Mouse (Mus musculus) hindbrain, embryonic 13.5 days (tissue): ENCODE results near the gene Tars. TPM values are rescaled to one million over a fixed set of nuclear protein-coding genes. Genes with fewer than 3 reads are reported as not detected.
A peak's percentile ranks its signal among the peaks of the same experiment; 100 is the strongest.

Source experiments
- ATAC-seq: fragments of 200-750 bp; cut with Nextera tagmentation; 2 replicates; pipeline ENCODE4 v1.8.0; 2017; ENCODE audit warnings: moderate TSS enrichment; ENCODE audit not compliant: low FRiP score
- H3K27ac ChIP-seq: fragments of 300-500 bp; sonication (generic); 2 replicates; pipeline ENCODE4 v1.5.1; 2015; ENCODE audit warnings: inconsistent platforms, mild to moderate bottlenecking, moderate library complexity
- H3K27me3 ChIP-seq: fragments of 300-500 bp; sonication (generic); 2 replicates; pipeline ENCODE4 v1.6.1; 2015; ENCODE audit warnings: mild to moderate bottlenecking, inconsistent platforms
- H3K36me3 ChIP-seq: fragments of 300-500 bp; sonication (generic); 2 replicates; pipeline ENCODE4 v1.6.1; 2015; ENCODE audit warnings: mild to moderate bottlenecking, inconsistent platforms
- H3K4me1 ChIP-seq: fragments of 300-500 bp; sonication (generic); replicated peaks from 2 replicates; pipeline ENCODE4 v1.6.1; 2015; ENCODE audit warnings: inconsistent platforms
- H3K4me2 ChIP-seq: fragments of 300-500 bp; sonication (generic); 2 replicates; pipeline ENCODE4 v1.6.1; 2015; ENCODE audit warnings: inconsistent platforms, mild to moderate bottlenecking, moderate library complexity
- H3K4me3 ChIP-seq: fragments of 300-500 bp; sonication (generic); 2 replicates; pipeline ENCODE4 v1.5.1; 2015; ENCODE audit warnings: mild to moderate bottlenecking, inconsistent platforms
- H3K9ac ChIP-seq: fragments of 300-500 bp; sonication (generic); 2 replicates; pipeline ENCODE4 v1.6.1; 2015; ENCODE audit warnings: mild to moderate bottlenecking, inconsistent platforms
- H3K9me3 ChIP-seq: fragments of 300-500 bp; sonication (generic); 2 replicates; pipeline ENCODE4 v1.6.1; 2016; ENCODE audit warnings: inconsistent platforms
- WGBS: fragments of 180-500 bp; shearing (Covaris S2); methylation state at CpG from one replicate; pipeline ENCODE4 v1.1.7; 2015; 5-methylcytosine and 5-hydroxymethylcytosine counted together
- polyA plus RNA-seq: library from polyadenylated mRNA; unstranded; fragments of >200 nt; fragmentation: Nextera tagmentation; extraction: Ambion mirVana; gene quantifications from 2 replicates; pipeline ENCODE4 v1.2.1, GENCODE M21; 2015

The Tars gene
- polyA plus RNA-seq, 1 experiment from 2014 or later: 53.1 TPM

DNA sequence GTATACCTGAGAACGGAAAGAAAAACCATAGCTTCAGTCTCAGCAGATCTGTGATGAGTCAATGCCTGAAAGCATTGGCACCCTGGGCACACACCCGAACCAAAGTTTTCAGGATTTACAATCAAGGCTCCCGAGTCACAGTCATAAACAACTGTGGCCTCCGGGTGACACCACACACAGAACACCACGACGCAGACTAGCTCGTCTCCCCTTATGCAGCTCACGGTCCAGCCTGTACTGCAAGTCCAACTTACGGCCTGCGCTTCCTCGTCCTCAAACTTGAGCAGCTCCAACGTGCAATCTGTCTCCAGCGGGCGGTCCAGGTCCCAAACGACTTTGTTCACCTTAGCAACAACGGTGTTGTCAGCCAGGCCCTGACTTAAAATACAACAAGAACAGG, 6.6 kb downstream of the Tars start:
- Histone ChIP-seq H3K4me1 (peaks cover 5% of the 10 kb centered on the region), H3K36me3 (peaks cover 83% of the 10 kb centered on the region), H3K4me3 (no peak overlapping the region), H3K9me3 (no peaks in the 10 kb centered on the region), H3K27me3 (no peaks in the 10 kb centered on the region), H3K4me2 (no peak overlapping the region), H3K27ac (no peak overlapping the region), H3K9ac (no peak overlapping the region)
- no peak for ATAC-seq
- WGBS: 97% methylated on average over 16 of the region's 16 CpGs

DNA sequence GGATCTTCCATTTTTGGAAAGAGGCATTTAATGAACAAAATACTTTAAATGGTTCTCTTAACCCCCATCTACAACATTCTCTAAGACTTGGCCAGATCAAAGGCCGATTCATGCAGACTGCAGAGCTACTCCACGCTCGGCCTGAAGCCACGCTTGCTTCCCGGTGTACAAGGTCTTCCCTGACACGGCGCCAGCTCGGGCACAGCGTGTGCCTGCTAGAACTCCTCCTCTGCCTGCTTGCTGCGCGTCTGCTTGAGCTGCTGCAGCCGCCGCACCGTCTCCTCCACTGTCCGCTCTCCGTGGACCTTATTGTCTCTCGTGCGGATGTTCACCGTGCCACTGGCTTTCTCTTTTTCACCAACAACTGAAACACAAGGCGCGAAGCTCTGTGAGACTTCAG, 15.7 kb downstream of the Tars start:
- peaks cover 65% of the 10 kb centered on the region for H3K36me3 ChIP-seq
- H3K4me1 ChIP-seq: no peaks in the 10 kb centered on the region
- no peak overlapping the region for H3K4me3 ChIP-seq
- no peaks in the 10 kb centered on the region for H3K27me3 ChIP-seq
- no peak overlapping the region for H3K4me2 ChIP-seq
- no peak overlapping the region for H3K9ac ChIP-seq
- 98% methylated on average over 21 of the region's 21 CpGs for WGBS
- no peak for ATAC-seq
- no peak overlapping the region for H3K27ac ChIP-seq
- H3K9me3 ChIP-seq: no peaks in the 10 kb centered on the region

DNA sequence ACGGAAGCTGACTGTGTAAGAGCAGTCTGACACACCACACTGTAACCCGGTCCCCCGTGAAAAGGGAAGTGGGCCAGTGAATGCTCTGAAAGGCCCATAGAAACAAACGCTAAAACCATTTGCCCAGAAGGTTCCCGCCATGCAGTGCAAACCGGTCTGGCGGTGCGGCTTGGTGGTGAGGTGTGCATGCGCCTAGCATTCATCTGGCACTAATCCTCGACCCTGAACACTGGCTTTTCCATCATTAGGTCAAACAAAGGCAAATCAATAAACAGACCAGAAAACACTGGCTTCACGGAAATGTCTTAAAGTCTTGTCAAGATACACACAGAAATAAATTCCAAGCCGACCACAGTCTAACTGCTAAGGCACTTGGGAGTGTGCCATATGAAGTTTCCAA, 16.9 kb downstream of the Tars start:
- Histone ChIP-seq H3K27ac (no peak overlapping the region), H3K4me3 (no peak overlapping the region), H3K36me3 (peaks cover 53% of the 10 kb centered on the region), H3K27me3 (no peaks in the 10 kb centered on the region), H3K4me2 (no peak overlapping the region), H3K9ac (no peak overlapping the region), H3K4me1 (no peaks in the 10 kb centered on the region), H3K9me3 (no peaks in the 10 kb centered on the region)
- ATAC-seq: no peak
- whole genome bisulfite sequencing: 91% methylated on average over 12 of the region's 12 CpGs

DNA sequence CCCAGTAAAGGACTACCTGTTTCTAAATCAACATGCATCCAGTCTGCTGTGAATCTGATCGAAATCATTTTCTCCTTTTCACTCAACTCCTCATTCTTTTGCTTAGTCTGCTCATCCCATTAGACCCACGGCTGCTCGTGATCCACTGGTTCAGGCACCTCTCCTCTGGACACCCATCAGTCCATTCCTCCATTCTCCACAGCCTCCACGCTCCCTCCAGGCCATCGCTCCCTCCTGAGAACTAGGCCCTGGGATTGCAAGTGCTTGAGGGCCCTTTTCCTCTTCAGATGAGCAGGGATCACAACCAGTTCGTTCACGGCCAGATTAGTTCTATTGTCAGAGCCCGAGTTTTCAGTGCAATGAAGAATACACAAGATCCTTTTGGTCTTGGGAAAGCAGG, 18.8 kb downstream of the Tars start:
- Histone ChIP-seq H3K4me3 (no peak overlapping the region), H3K9ac (no peak overlapping the region), H3K9me3 (no peaks in the 10 kb centered on the region), H3K36me3 (peaks cover 33% of the 10 kb centered on the region), H3K27ac (no peak overlapping the region), H3K4me2 (no peak overlapping the region), H3K27me3 (no peaks in the 10 kb centered on the region), H3K4me1 (no peaks in the 10 kb centered on the region)
- no peak for ATAC-seq
- WGBS: 86% methylated on average over 8 of the region's 8 CpGs

DNA sequence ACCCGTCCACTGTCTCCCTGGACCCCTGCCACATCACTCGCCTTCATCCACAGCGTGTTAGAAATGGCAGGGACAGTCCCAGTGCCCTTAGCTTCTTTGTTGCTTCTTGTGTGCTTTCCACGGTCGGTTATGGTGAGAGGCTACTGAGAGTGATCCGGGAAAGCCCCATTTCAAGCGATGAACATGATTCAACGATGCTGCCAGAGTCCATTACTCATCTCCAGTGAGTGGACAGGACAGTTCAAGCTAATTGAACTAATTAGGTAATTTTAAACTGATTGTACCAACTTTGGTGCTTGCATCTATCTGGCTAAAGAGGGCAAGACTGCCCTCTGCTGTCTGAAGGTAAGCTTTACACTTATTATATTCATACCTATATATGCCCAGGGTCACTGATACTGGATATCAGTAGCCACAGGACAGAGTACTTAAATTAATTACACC, 19.4 kb downstream of the Tars start:
- WGBS: 40% methylated on average over 8 of the region's 8 CpGs
- Histone ChIP-seq H3K27ac (no peak overlapping the region), H3K36me3 (peaks cover 28% of the 10 kb centered on the region), H3K4me3 (no peak overlapping the region), H3K4me1 (no peaks in the 10 kb centered on the region), H3K4me2 (no peak overlapping the region), H3K9ac (no peak overlapping the region), H3K27me3 (no peaks in the 10 kb centered on the region), H3K9me3 (no peaks in the 10 kb centered on the region)
- peak; percentile 70 for ATAC-seq

- Histone ChIP-seq H3K4me2 (no peak overlapping the region), H3K9me3 (no peaks in the 10 kb centered on the region), H3K36me3 (peaks cover 23% of the 10 kb centered on the region), H3K9ac (no peak overlapping the region), H3K4me1 (no peaks in the 10 kb centered on the region), H3K27ac (no peak overlapping the region), H3K4me3 (no peak overlapping the region), H3K27me3 (no peaks in the 10 kb centered on the region)
- 80% methylated on average over 8 of the region's 8 CpGs for WGBS
- ATAC-seq: peak; percentile 18; the same call in 1 of the 2 replicates
Observed at GRCm38 (mm10) chr15:11379431-11380086, 19.9 kb downstream of the Tars start.

GRCm38 (mm10) chr15:11370477-11371085, 28.9 kb downstream of the Tars start:
- H3K27ac ChIP-seq: no peak overlapping the region
- 90% methylated on average over 7 of the region's 7 CpGs for WGBS

DNA sequence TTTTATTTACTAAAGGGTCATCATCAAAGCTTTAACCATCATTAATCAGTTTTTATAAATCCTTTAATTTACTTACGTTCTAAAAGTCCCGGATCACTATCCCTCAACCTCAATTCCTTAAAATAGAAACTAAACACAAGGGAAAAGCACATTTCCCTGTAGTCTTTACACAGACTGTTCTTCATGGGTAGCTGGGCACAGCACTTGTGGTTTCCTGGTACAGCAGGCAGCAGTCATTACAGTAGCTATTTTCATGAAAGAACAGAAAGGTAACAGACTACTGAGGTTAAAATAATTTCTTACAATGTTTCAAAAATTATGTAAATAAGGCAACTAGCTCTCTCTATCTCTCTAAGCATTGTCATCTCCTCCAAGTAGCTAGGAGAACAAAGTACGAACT, 29.9 kb downstream of the Tars start:
- Histone ChIP-seq H3K9me3 (no peaks in the 10 kb centered on the region), H3K9ac (no peak overlapping the region), H3K4me3 (no peak overlapping the region), H3K36me3 (no peaks in the 10 kb centered on the region), H3K27ac (no peak overlapping the region), H3K4me2 (no peak overlapping the region), H3K4me1 (no peaks in the 10 kb centered on the region), H3K27me3 (no peaks in the 10 kb centered on the region)
- ATAC-seq: no peak
- 82% methylated on average over 3 of the region's 3 CpGs for WGBS

More at GRCm38 (mm10) chr15:11370477-11371085, 28.9 kb downstream of the Tars start:
- ATAC-seq: no peak
- Histone ChIP-seq H3K9ac (no peak overlapping the region), H3K27me3 (no peaks in the 10 kb centered on the region), H3K4me3 (no peak overlapping the region), H3K36me3 (no peaks in the 10 kb centered on the region), H3K9me3 (no peaks in the 10 kb centered on the region), H3K4me1 (no peaks in the 10 kb centered on the region), H3K4me2 (no peak overlapping the region)

GRCm38 (mm10) chr15:11364795-11365194, 34.7 kb downstream of the Tars start:
- H3K4me3 ChIP-seq: no peak overlapping the region
- 97% methylated on average over 1 of the region's 1 CpGs for WGBS
- H3K4me2 ChIP-seq: no peak overlapping the region
- no peak overlapping the region for H3K27ac ChIP-seq
- H3K9ac ChIP-seq: no peak overlapping the region
- H3K27me3 ChIP-seq: no peaks in the 10 kb centered on the region
- no peaks in the 10 kb centered on the region for H3K9me3 ChIP-seq
- H3K36me3 ChIP-seq: no peaks in the 10 kb centered on the region
- H3K4me1 ChIP-seq: no peaks in the 10 kb centered on the region
- ATAC-seq: no peak

DNA sequence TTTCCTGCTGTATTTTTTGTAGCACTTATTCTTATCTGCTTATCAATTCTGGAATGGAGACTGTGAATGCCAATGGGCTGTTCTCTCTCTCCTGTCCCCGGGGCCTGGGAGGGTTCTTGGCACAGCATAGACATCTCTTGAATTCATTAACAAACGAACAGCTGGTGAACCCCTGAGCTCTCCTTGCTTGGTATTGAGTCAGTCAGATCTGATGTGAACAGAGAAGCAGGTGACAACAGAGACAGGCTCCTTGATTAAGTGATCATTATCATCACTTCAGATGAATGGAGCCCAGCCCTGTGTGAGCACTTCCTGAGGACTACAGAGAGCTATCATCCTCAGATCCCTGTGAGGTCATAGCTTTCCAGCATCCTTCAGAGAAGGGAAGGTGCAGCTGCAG, 35.4 kb downstream of the Tars start:
- no peaks in the 10 kb centered on the region for H3K36me3 ChIP-seq
- H3K4me2 ChIP-seq: no peak overlapping the region
- H3K9ac ChIP-seq: no peak overlapping the region
- H3K4me1 ChIP-seq: no peaks in the 10 kb centered on the region
- no peaks in the 10 kb centered on the region for H3K27me3 ChIP-seq
- WGBS: 35% methylated on average over 2 of the region's 2 CpGs
- no peaks in the 10 kb centered on the region for H3K9me3 ChIP-seq
- H3K27ac ChIP-seq: no peak overlapping the region
- no peak overlapping the region for H3K4me3 ChIP-seq
- peak; percentile 85 for ATAC-seq

DNA sequence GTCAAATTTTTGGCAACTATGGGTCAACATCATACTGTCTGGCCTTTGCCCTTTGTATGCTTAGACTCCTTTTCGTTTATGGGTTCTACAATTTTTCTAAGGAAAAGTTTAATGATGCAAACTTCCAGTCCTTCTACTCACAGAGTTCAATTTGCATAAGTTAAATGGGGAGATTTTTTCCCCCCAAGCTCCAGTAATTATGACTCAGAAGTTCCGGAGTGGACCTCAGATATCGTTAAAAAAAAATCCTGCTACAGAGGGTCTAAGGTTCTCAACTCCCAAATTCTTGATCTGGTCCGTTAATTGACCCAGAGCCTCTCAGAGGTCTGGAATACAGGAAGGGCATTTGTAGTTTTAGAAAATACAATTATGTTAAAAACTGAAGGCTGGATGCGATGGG, 37.6 kb downstream of the Tars start:
- no peak overlapping the region for H3K4me2 ChIP-seq
- no peak overlapping the region for H3K9ac ChIP-seq
- no peak overlapping the region for H3K27ac ChIP-seq
- WGBS: 89% methylated on average over 5 of the region's 5 CpGs
- H3K27me3 ChIP-seq: no peaks in the 10 kb centered on the region
- H3K4me1 ChIP-seq: no peaks in the 10 kb centered on the region
- no peak overlapping the region for H3K4me3 ChIP-seq
- H3K36me3 ChIP-seq: no peaks in the 10 kb centered on the region
- ATAC-seq: no peak
- H3K9me3 ChIP-seq: no peaks in the 10 kb centered on the region

GRCm38 (mm10) chr15:11360888-11361287, 38.6 kb downstream of the Tars start:
- H3K27me3 ChIP-seq: no peaks in the 10 kb centered on the region
- ATAC-seq: no peak
- no peaks in the 10 kb centered on the region for H3K36me3 ChIP-seq
- no peaks in the 10 kb centered on the region for H3K4me1 ChIP-seq
- H3K9me3 ChIP-seq: no peaks in the 10 kb centered on the region
- WGBS: 100% methylated on average over 1 of the region's 1 CpGs
- H3K9ac ChIP-seq: no peak overlapping the region
- no peak overlapping the region for H3K4me3 ChIP-seq
- H3K27ac ChIP-seq: no peak overlapping the region
- H3K4me2 ChIP-seq: no peak overlapping the region

DNA sequence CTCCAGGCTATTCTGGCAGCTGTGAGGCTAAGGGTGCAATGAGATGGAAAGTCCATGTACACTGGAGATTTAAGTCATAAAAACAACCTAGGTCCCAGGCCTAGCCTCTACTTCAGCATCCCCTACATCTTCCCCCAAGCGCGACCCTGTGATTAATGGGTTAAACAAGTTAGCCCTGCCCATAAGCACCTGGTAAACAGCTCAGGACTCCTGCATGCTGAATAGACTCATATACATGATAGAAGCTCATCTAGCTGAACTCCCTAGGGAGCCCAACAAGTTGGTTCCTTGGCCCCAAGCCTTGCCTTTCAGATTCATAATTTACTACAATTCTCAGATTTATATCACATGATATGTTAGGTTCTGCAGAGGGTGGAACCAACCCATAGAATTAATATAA, 42.0 kb downstream of the Tars start:
- H3K27ac ChIP-seq: no peak overlapping the region
- no peaks in the 10 kb centered on the region for H3K27me3 ChIP-seq
- H3K4me3 ChIP-seq: no peak overlapping the region
- no peak overlapping the region for H3K4me2 ChIP-seq
- no peak overlapping the region for H3K9ac ChIP-seq
- H3K4me1 ChIP-seq: no peaks in the 10 kb centered on the region
- no peak for ATAC-seq
- no peaks in the 10 kb centered on the region for H3K9me3 ChIP-seq
- WGBS: 98% methylated on average over 2 of the region's 2 CpGs
- H3K36me3 ChIP-seq: no peaks in the 10 kb centered on the region
